Mouse (Mus musculus): Measurements from ENCODE around the gene Panx2. TPM values are rescaled to one million over a fixed set of nuclear protein-coding genes. Genes with fewer than 3 reads are reported as not detected.

Panx2 gene
- polyA plus RNA-seq, 1 experiment from 2014 or later: 10.1 TPM

DNA sequence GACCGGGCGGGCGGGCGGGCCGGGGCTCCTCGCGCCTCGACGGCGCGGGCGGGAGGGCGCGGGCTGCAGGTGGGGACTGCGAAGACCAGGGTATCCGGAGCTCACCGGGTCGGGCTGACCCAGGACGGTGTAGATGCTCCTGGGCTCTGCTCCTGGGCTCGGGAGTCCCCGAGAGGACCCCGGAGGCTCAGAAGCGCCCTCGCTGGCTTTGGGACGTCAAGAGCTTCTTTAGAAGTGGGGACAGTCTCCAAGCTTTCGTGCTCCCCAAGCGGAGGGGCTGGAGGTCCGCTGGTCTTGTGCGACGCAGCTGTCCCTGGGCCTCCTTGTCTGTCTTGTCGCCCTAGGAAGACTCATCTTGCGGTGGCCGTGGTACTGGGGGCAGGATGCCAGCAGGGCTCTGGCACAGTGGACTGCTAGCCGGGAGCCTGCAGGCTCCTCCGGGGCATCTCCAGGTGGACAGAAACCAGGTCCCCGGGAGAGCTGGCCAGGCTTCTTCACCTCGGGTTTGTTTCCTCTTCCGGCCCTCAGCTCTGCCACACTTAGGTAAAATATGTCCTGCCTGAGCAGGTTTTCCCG is 16.7 kb downstream of the Panx2 start:
- Histone ChIP-seq H3K4me3 (replicated peaks) (peak overlapping the region; percentile 76), H3K4me2 (peak overlapping the region; percentile 65), H3K4me1 (peaks cover 43% of the 10 kb centered on the region), H3K9me3 (replicated peaks) (no peaks in the 10 kb centered on the region), H3K27ac (replicated peaks) (peak overlapping the region; percentile 85), H3K27me3 (replicated peaks) (no peaks in the 10 kb centered on the region), H3K9ac (replicated peaks) (peak overlapping the region; percentile 90), H3K36me3 (peaks cover 10% of the 10 kb centered on the region)
- under 1% methylated on average over 33 of the region's 39 CpGs for WGBS
- ATAC-seq (ENCODE audit: low FRiP score): peak; percentile 53

DNA sequence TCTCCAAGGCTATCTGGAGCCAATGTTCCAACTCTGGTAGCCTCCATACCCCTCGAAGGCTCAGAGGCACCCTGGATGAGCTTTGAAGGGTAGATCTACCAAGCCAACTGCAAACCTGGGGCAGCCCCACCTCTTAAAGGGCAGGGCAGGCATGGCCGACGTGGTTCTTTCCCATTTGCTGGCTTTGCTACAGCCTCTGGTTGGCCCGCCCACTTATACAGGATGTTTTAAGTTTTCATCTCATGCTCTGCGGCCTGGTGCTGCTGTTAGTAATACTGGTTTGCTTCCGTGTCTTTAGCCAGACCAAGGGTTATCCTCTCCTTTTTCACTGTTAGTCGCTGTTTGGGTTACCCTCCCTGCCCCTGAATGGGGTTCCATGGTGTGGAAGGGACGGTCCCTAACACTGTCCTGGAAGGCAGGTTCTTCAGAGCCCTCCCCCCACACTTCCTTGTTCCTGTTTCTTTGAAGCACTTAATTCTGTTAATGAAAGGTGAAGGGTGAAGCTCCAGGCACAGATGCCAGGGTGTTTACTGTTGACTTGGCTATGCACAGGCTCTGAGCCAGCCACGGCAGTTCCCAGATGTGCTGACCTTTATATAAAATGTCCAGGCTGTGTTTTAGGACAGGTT is 18.8 kb downstream of the Panx2 start:
- H3K36me3 ChIP-seq: peaks cover 28% of the 10 kb centered on the region
- no peaks in the 10 kb centered on the region for H3K27me3 ChIP-seq (replicated peaks)
- no peak for ATAC-seq (ENCODE audit: low FRiP score)
- H3K4me1 ChIP-seq: peaks cover 43% of the 10 kb centered on the region
- H3K4me2 ChIP-seq: peak overlapping the region; percentile 65
- H3K9me3 ChIP-seq (replicated peaks): no peaks in the 10 kb centered on the region
- H3K27ac ChIP-seq (replicated peaks): no peak overlapping the region
- no peak overlapping the region for H3K9ac ChIP-seq (replicated peaks)
- WGBS: 74% methylated on average over 9 of the region's 9 CpGs
- no peak overlapping the region for H3K4me3 ChIP-seq (replicated peaks)

DNA sequence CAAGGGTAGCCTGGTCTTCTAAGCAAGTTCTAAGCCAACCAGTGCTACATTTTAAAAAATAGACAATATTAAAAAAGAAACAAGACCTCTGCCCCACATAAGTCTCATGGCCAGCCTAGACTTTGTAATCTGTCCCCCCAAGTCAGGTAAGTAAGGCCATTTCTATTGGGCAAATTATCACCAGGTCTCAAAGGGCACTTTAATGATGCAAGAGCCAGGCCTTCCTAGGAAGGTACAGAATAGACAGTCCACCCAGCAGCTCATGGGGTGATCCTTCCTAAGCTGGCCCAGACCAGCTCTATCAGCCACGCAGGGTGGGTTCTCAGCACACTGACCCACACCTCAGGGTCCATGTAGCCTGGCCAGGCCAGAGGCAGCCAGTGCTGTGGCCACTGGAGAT is 24.4 kb downstream of the Panx2 start:
- WGBS: 93% methylated on average over 1 of the region's 1 CpGs
- Histone ChIP-seq H3K36me3 (peaks cover 69% of the 10 kb centered on the region), H3K4me2 (no peak overlapping the region), H3K27me3 (replicated peaks) (no peaks in the 10 kb centered on the region), H3K4me1 (peaks cover 10% of the 10 kb centered on the region), H3K9me3 (replicated peaks) (no peaks in the 10 kb centered on the region), H3K27ac (replicated peaks) (no peak overlapping the region), H3K4me3 (replicated peaks) (no peak overlapping the region), H3K9ac (replicated peaks) (no peak overlapping the region)
- ATAC-seq (ENCODE audit: low FRiP score): no peak

DNA sequence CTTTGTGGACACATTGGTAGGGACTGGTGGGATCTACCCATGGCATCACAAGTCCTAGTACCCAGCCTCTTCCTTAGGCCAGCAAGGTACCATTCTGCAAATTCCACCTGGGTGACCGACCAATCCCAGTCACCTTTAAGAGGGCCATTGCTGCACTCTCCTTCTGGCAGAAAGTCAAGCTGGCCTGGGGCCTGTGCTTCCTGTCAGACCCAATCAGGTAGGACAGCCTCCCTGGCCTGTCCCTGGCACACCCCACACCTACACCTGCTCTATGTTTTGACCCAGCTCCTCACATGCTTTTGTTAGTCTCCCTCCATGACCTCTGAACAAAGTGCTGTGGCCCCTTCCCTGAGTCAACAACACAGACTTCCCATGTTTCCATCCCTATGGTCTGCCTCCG is 25.3 kb downstream of the Panx2 start:
- peaks cover 66% of the 10 kb centered on the region for H3K36me3 ChIP-seq
- H3K9ac ChIP-seq (replicated peaks): no peak overlapping the region
- H3K27ac ChIP-seq (replicated peaks): no peak overlapping the region
- H3K27me3 ChIP-seq (replicated peaks): no peaks in the 10 kb centered on the region
- 96% methylated on average over 2 of the region's 2 CpGs for WGBS
- H3K4me3 ChIP-seq (replicated peaks): no peak overlapping the region
- peaks cover 13% of the 10 kb centered on the region for H3K4me1 ChIP-seq
- ATAC-seq (ENCODE audit: low FRiP score): no peak
- H3K9me3 ChIP-seq (replicated peaks): no peaks in the 10 kb centered on the region
- no peak overlapping the region for H3K4me2 ChIP-seq

GRCm38 (mm10) chr15:89088607-89089247 is 29.2 kb downstream of the Panx2 start, which contains the start of gene Selenoo:
TSS of gene Selenoo (plus strand) at chr15:89089084.
- Histone ChIP-seq H3K4me1 (peaks cover 31% of the 10 kb centered on the region), H3K4me3 (replicated peaks) (peak within 1 kb of the TSS; percentile 99), H3K9me3 (replicated peaks) (no peaks in the 10 kb centered on the region), H3K27me3 (replicated peaks) (no peaks in the 10 kb centered on the region), H3K4me2 (peak within 1 kb of the TSS; percentile 97), H3K36me3 (peaks cover 57% of the 10 kb centered on the region), H3K9ac (replicated peaks) (peak within 1 kb of the TSS; percentile 97), H3K27ac (replicated peaks) (peak within 1 kb of the TSS; percentile 84)
- WGBS: 2% methylated on average over 38 of the region's 38 CpGs
- ATAC-seq (ENCODE audit: low FRiP score): peak; percentile 93

DNA sequence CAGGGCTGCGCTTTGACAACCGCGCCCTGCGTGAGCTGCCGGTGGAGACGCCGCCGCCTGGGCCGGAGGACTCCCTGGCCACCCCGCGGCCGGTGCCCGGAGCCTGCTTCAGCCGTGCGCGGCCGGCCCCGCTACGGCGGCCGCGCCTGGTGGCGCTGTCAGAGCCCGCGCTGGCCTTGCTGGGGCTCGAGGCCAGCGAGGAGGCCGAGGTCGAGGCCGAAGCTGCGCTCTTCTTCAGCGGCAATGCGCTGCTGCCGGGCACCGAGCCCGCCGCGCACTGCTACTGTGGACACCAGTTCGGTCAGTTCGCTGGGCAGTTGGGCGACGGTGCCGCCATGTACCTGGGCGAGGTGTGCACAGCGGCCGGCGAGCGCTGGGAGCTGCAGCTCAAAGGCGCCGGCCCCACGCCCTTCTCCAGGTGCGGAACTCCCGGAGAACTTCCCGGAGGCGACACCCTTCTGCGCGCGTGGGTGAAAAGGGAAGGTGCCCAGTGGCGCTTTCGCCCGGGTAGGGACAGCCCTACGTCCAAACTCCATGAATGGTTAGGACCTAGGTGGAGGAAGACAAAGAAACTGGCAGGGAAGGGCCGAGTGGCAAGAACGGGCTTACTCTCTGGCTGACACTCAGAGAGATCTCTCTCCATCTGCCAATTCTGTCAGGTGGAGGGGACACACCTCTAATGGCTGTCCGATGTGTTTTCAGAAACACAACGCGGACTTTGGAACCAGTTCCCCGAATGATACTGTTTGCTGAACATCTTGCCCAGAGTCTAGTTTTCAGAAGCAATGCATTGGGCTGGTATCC is 29.9 kb downstream of the Panx2 start:
- 4% methylated on average over 68 of the region's 68 CpGs for WGBS

GRCm38 (mm10) chr15:89090662-89091061 is 31.1 kb downstream of the Panx2 start:
- Histone ChIP-seq H3K9ac (replicated peaks) (0 out of 2 replicates have a peak overlapping the region, but pooled peaks have one; percentile 23), H3K4me1 (peaks cover 31% of the 10 kb centered on the region), H3K27me3 (replicated peaks) (no peaks in the 10 kb centered on the region), H3K4me3 (replicated peaks) (peak overlapping the region; percentile 99; the same call in 1 of the 2 replicates), H3K9me3 (replicated peaks) (no peaks in the 10 kb centered on the region), H3K36me3 (peaks cover 57% of the 10 kb centered on the region), H3K4me2 (peak overlapping the region; percentile 97; the same call in 1 of the 2 replicates), H3K27ac (replicated peaks) (no peak overlapping the region)
- WGBS: 86% methylated on average over 4 of the region's 4 CpGs
- no peak for ATAC-seq (ENCODE audit: low FRiP score)

More for the DNA sequence above, 29.9 kb downstream of the Panx2 start:
- ATAC-seq (ENCODE audit: low FRiP score): peak; percentile 67
- H3K4me3 ChIP-seq (replicated peaks): peak overlapping the region; percentile 99
- no peaks in the 10 kb centered on the region for H3K9me3 ChIP-seq (replicated peaks)
- no peaks in the 10 kb centered on the region for H3K27me3 ChIP-seq (replicated peaks)
- H3K4me2 ChIP-seq: peak overlapping the region; percentile 97
- peak overlapping the region; percentile 84 for H3K27ac ChIP-seq (replicated peaks)
- peaks cover 57% of the 10 kb centered on the region for H3K36me3 ChIP-seq
- peak overlapping the region; percentile 97 for H3K9ac ChIP-seq (replicated peaks)
- H3K4me1 ChIP-seq: peaks cover 31% of the 10 kb centered on the region

- Histone ChIP-seq H3K4me2 (no peak overlapping the region), H3K4me3 (replicated peaks) (no peak overlapping the region), H3K4me1 (peaks cover 31% of the 10 kb centered on the region), H3K27ac (replicated peaks) (no peak overlapping the region), H3K36me3 (peaks cover 57% of the 10 kb centered on the region), H3K27me3 (replicated peaks) (no peaks in the 10 kb centered on the region), H3K9ac (replicated peaks) (no peak overlapping the region), H3K9me3 (replicated peaks) (no peaks in the 10 kb centered on the region)
- 78% methylated on average over 5 of the region's 5 CpGs for WGBS
- no peak for ATAC-seq (ENCODE audit: low FRiP score)
Observed at GRCm38 (mm10) chr15:89092181-89092580, 32.6 kb downstream of the Panx2 start.

DNA sequence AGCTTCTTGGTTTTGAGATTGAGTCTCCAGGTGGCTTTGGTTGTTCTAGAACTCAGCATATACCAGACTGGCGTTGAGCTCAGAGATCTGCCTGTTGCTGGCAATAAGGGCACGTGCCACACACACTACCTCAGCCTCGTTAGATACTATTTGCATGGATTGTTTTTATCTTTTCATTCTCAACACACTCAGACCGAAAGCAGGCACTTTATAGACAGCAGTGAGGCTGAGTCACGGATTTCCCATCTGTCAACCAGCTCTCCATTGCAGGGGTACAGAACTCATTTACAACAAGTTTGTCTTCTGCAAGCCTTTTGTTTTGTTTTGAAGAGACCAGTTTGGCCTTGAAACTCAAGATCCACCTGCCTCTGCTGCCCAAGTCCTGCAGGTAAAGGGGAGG is 37.9 kb downstream of the Panx2 start:
- H3K27ac ChIP-seq (replicated peaks): no peak overlapping the region
- H3K9ac ChIP-seq (replicated peaks): no peak overlapping the region
- peaks cover 99% of the 10 kb centered on the region for H3K36me3 ChIP-seq
- H3K9me3 ChIP-seq (replicated peaks): no peaks in the 10 kb centered on the region
- no peaks in the 10 kb centered on the region for H3K27me3 ChIP-seq (replicated peaks)
- H3K4me1 ChIP-seq: no peaks in the 10 kb centered on the region
- WGBS: 93% methylated on average over 5 of the region's 5 CpGs
- H3K4me3 ChIP-seq (replicated peaks): no peak overlapping the region
- H3K4me2 ChIP-seq: no peak overlapping the region
- no peak for ATAC-seq (ENCODE audit: low FRiP score)

- no peaks in the 10 kb centered on the region for H3K9me3 ChIP-seq (replicated peaks)
- WGBS: 91% methylated on average over 7 of the region's 7 CpGs
- no peak for ATAC-seq (ENCODE audit: low FRiP score)
- H3K27ac ChIP-seq (replicated peaks): no peak overlapping the region
- H3K4me2 ChIP-seq: no peak overlapping the region
- no peak overlapping the region for H3K9ac ChIP-seq (replicated peaks)
- no peak overlapping the region for H3K4me3 ChIP-seq (replicated peaks)
- H3K27me3 ChIP-seq (replicated peaks): no peaks in the 10 kb centered on the region
- H3K36me3 ChIP-seq: peaks cover 99% of the 10 kb centered on the region
- no peaks in the 10 kb centered on the region for H3K4me1 ChIP-seq
Observed at GRCm38 (mm10) chr15:89098616-89099015, 39.1 kb downstream of the Panx2 start.

- ATAC-seq (ENCODE audit: low FRiP score): no peak
- Histone ChIP-seq H3K9ac (replicated peaks) (no peak overlapping the region), H3K4me1 (no peaks in the 10 kb centered on the region)
Observed at GRCm38 (mm10) chr15:89100823-89101222, 41.3 kb downstream of the Panx2 start.

More at GRCm38 (mm10) chr15:89100823-89101222, 41.3 kb downstream of the Panx2 start:
- no peak overlapping the region for H3K4me3 ChIP-seq (replicated peaks)
- H3K9me3 ChIP-seq (replicated peaks): no peaks in the 10 kb centered on the region
- H3K4me2 ChIP-seq: no peak overlapping the region
- H3K27ac ChIP-seq (replicated peaks): no peak overlapping the region
- WGBS: 93% methylated on average over 12 of the region's 12 CpGs
- peaks cover 99% of the 10 kb centered on the region for H3K36me3 ChIP-seq
- no peaks in the 10 kb centered on the region for H3K27me3 ChIP-seq (replicated peaks)

Data from neural tube, embryonic 15.5 days (tissue).